Mouse (Mus musculus) left cerebral cortex, postnatal 10 days (tissue): ENCODE measurements around the gene Fastkd1. TPM values are rescaled to one million over a fixed set of nuclear protein-coding genes. Genes with fewer than 3 reads are reported as not detected.

ENCODE experiments used
- DNase-seq, 2 experiments: peaks; one replicate each; pipeline ENCODE4 v3.0.0; 2021 to 2022; ENCODE audit warnings: low spot score in 2 of 2, mixed read lengths in 1 of 2; ENCODE audit errors: extremely low spot score in 1 of 2
- intact Hi-C: fragments of 180-260 bp; cut with DNase I; formaldehyde crosslinking; loops from one replicate; pipeline ENCODE4 v1.15.1; 2025
- total RNA-seq, 2 experiments: library from RNA; stranded (reverse); gene quantifications; 2 replicates each; pipeline ENCODE4 v1.2.3; 2021

Gene Fastkd1
- 10 to 100 TPM; 20.6 to 21.6 TPM for total RNA-seq

- intact Hi-C loops = no loop called here
- peak; percentile 87 to 90 for DNase-seq
These were observed at the start of gene Fastkd1 for GRCm38 (mm10) chr2:69712981-69713625. Gene Fastkd1, minus strand, starts transcription at chr2:69713516.

DNA sequence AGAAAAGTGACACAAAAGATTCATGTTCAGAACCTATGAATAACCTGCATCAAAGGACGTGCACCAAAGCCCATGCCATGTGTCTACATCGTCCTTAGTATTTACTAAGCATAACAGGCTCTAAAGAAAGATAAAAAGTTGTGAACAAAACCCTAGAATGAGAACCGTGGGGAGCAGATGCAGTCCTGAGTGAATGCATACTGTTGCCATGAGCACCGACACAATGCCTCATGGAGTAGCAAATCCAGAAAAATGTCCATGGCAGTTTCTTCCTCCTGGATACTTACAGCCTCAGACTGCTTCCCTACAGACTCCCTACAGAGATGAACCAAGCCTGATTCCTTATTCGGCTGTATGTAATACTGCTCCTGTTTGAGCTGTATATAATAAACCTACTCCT is 47.7 kb upstream of the Fastkd1 start:
- intact Hi-C loops = no loop called here
- DNase-seq = no peak

- intact Hi-C loops = loop anchor here (10.0 kb wide), 1 partner anchor 250 kb away; no protein-coding TSS in a partner anchor
These were observed 31.8 kb upstream of the Fastkd1 start for GRCm38 (mm10) chr2:69745091-69745490.

DNA sequence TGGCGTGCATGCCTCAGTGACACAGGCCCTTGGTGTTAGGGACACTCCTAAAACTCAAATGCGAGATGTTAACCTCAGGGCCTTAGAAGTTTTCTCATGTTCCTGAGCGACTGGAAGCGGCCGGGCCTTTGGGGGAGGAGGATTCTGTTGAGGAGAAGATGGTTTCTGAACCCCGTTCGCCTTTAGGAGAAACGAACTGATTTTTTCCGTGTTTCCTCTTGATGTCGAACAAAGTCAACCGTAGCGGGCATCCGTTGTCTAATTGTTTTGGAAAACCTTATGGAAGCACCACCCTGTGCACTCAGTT is 10.2 kb upstream of the Fastkd1 start:
- intact Hi-C loops = no loop called here

More at GRCm38 (mm10) chr2:69745091-69745490, 31.8 kb upstream of the Fastkd1 start:
- no peak for DNase-seq

GRCm38 (mm10) chr2:69722650-69723518 is 9.6 kb upstream of the Fastkd1 start:
- DNase-seq = peak; percentile 94 to 96
- intact Hi-C loops = no loop called here

More for the DNA sequence above, 10.2 kb upstream of the Fastkd1 start:
- no peak for DNase-seq

DNA sequence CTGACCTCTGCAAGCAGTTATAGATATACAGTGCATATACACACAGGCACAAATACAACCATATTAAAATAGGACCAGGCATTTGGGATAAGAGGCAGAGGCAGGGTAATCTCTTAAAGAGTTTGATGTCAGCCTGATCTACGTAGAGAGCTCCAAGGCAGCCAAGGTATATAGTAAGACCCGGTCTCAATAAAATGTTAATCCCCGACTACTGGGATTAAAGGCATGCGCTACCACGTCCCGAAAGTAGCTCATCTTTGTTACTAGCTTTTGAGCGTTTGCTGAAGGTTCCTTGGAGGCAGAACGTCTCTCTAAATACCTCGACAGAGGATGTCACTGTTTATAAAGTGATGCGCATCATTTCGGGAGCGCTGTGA is 8.9 kb upstream of the Fastkd1 start, which contains the start of gene Ppig:
Ppig (plus strand) TSS at position 273 of the 377 bp plus-strand sequence.
- intact Hi-C loops = no loop called here

DNA sequence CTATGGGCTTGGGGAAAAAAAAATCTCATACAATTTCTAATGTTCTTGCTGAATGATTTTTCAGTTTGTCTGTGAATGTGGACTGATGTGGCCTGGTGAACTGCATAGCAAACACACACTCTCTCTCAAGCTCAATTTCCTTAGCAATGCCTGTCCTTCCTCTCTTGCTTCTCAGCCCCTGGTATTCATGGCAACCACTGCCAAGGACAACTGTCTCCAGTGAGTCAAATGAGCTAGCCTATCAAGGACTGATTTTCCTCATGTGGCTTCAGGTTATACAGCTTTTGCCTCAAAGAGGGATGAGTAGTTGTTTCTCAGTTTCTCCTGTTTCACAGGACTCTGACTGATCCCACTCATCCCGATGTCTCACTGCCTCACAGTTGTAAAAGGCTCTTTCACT is 5.8 kb upstream of the Fastkd1 start:
- intact Hi-C loops = no loop called here
- DNase-seq = no peak

More for the DNA sequence above, 8.9 kb upstream of the Fastkd1 start, which contains the start of gene Ppig:
- DNase-seq = no peak

- DNase-seq = no peak
- intact Hi-C loops = no loop called here
These were observed 3.2 kb upstream of the Fastkd1 start for GRCm38 (mm10) chr2:69716483-69716882.

- intact Hi-C loops = no loop called here
- no peak for DNase-seq
These were observed 810 bp upstream of the Fastkd1 start for GRCm38 (mm10) chr2:69714126-69714525.

DNA sequence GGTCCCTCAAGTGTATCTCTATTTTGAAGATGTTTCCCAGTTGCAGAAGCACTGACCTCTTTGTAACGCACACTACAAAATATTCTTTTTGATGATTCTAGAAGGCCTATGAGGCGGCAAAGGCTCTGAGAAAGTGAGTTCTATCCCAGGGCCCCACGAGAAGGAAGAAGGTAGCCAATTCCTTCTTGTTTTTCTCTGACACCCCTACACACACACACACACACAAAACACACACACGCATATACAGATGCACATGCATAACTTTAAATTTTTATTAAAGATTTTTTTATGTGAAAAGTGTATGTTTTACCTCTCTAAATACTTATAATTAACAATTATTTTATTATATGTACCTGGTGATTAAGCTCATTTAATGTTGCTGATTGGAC is 304 bp upstream of the Fastkd1 start:
- no peak for DNase-seq
- intact Hi-C loops = no loop called here

DNA sequence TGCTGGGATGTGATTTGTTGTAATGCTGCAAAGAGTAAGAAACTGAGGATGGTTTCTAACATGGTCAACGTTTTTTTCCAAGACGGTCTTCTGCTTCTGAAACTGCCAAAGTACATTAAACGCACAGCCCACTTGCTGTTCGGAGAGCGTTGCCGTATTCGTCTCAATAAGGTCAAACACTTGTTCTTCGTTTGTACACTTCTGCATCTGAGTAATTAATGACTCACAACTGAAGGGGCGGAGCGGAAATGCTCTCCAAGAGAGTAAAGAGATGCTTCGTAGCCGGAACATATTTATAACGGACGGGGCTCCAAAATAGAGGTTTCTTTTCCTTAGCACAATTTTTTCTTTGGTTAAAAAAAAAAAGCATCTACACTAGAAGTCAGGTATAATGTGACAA is 1.1 kb downstream of the Fastkd1 start:
- intact Hi-C loops = no loop called here
- no peak for DNase-seq

- intact Hi-C loops = loop anchor here (5.0 kb wide), 1 partner anchor 37 kb away; no protein-coding TSS in a partner anchor
These were observed 12.9 kb downstream of the Fastkd1 start for GRCm38 (mm10) chr2:69700446-69700845.

GRCm38 (mm10) chr2:69693501-69693900 is 19.8 kb downstream of the Fastkd1 start:
- intact Hi-C loops = no loop called here
- DNase-seq = no peak

More at GRCm38 (mm10) chr2:69700446-69700845, 12.9 kb downstream of the Fastkd1 start:
- DNase-seq = no peak

DNA sequence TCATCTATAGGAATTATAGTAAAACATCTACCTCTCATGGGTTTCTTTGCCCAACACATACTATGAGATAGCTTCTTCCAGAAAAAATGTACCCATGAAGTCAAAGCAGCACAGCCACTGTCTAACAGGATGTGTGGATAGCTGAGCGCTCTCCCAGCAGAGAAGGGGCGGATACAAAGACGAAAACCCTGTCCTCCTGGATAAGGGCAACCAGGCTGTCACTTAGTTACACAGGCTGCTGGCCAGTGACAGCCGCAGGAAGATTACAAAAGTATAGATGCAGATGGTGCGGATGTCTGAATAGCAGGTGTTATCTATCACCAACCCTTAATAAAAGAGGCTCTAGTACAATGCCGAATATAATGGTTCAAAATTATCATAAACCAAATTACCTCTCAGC is 22.5 kb downstream of the Fastkd1 start:
- intact Hi-C loops = no loop called here
- DNase-seq = no peak

DNA sequence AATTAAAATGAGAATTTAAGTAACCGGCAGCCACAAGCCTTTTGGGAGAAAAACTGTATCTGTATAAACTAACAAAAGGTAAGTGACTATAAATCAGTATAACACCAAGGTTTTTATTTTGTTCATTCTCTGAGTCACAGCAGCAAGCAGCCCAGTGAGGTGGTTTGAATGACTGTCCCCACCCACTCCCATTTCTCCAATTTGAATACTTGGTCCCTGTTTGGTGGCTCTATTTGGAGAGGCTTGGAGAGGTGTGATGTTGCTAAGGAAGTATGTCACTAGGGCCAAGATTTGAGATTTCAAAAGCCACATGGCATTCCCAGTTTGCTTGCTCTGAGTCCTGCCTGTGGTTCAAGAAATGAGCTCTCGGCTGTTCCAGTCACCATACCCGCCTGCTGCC is 23.1 kb downstream of the Fastkd1 start:
- intact Hi-C loops = no loop called here
- DNase-seq = no peak

DNA sequence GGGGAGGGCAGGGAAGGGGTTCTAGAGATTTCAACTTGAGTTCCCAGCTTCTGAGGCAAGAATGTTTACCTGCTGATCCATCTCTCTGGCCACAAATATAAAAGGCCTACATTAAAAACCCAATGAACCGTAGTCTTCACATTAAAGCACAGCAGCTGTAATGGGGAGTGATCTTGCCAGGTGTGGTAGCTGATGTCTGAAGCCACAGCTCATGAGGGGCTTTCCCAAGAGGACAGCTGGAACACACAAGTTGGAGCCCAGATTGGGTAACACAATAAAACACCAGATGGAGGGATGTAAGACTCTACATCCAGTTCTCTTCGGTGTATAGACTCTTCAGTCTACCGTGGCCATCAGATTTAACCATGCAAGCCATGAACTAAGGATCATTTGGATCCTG is 28.8 kb downstream of the Fastkd1 start:
- intact Hi-C loops = no loop called here

DNA sequence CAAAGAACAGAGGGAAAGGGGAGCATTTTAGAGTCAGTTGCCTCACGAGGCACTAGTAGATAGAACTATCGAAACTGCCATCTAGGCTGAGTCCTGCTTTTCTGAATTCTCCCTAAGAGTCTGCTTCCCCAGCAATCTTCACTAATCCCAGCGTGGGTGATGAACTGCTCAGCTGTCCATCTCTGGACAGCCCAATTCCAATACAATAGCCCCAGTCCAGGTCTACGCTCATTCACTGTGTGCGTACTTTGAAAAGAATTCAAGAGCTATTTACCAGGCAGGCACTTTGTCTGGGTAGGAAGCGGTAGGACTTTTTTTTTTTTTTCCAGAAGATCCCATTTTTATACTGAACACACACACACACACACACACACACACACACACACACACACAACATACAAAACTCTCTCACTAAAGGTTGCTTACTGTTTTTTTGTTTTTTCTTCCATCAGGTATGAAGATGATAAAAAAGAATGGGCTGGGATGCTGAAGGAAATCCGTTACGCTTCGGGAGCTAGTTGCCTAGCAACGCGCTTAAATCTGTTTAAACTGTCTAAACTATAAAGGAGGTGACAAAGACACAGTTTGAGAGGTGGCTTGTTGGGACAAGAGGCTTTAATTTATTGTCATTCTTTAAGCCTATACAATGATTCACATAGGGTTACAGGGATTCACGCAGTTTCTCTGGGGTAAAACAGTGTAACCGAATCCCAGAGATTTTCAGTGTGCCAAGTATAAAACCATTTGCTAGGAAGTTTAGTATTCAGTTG is 30.1 kb downstream of the Fastkd1 start:
- intact Hi-C loops = no loop called here
- DNase-seq = no peak

More for the DNA sequence above, 28.8 kb downstream of the Fastkd1 start:
- no peak for DNase-seq

- intact Hi-C loops = no loop called here
- no peak for DNase-seq
These were observed 31.4 kb downstream of the Fastkd1 start for GRCm38 (mm10) chr2:69681931-69682330.

- no peak for DNase-seq
- intact Hi-C loops = no loop called here
These were observed 33.3 kb downstream of the Fastkd1 start for GRCm38 (mm10) chr2:69679990-69680389.
